Mouse (Mus musculus): Measurements from ENCODE around the gene Odc1. TPM values are rescaled to one million over a fixed set of nuclear protein-coding genes. Genes with fewer than 3 reads are reported as not detected.

The Odc1 gene
- polyA plus RNA-seq, 1 experiment from 2014 or later, result 113 TPM

- no peak overlapping the region for H3K4me3 ChIP-seq (ENCODE audit: low read length)
- no peaks in the 10 kb centered on the region for H3K4me1 ChIP-seq (ENCODE audit: control insufficient read depth, insufficient read depth, low read length)
- no peaks in the 10 kb centered on the region for H3K27me3 ChIP-seq (ENCODE audit: control insufficient read depth, insufficient read depth, low read length)
- WGBS, result 84% methylated on average over 7 of the region's 7 CpGs
- no peak overlapping the region for H3K27ac ChIP-seq (ENCODE audit: low read length)
- no peaks in the 10 kb centered on the region for H3K36me3 ChIP-seq (ENCODE audit: control insufficient read depth, insufficient read depth)
- H3K9me3 ChIP-seq (replicated peaks; ENCODE audit: control insufficient read depth, low read length), result no peaks in the 10 kb centered on the region; the same call in 1 of the 2 replicates
- no peak overlapping the region for H3K4me2 ChIP-seq (ENCODE audit: low read depth, low read length)
- no peak for ATAC-seq (replicated peaks; ENCODE audit: extremely low read depth, insufficient read depth, low FRiP score)
- no peak overlapping the region for H3K9ac ChIP-seq (ENCODE audit: low read length)
Observed at GRCm38 (mm10) chr12:17588906-17589612, 44.5 kb downstream of the Odc1 start.

GRCm38 (mm10) chr12:17591249-17591648 lies 46.7 kb downstream of the Odc1 start:
- H3K36me3 ChIP-seq (ENCODE audit: control insufficient read depth, insufficient read depth), result no peaks in the 10 kb centered on the region
- H3K4me1 ChIP-seq (ENCODE audit: control insufficient read depth, insufficient read depth, low read length), result no peaks in the 10 kb centered on the region
- H3K27ac ChIP-seq (ENCODE audit: low read length), result no peak overlapping the region
- 70% methylated on average over 4 of the region's 4 CpGs for WGBS
- H3K27me3 ChIP-seq (ENCODE audit: control insufficient read depth, insufficient read depth, low read length), result no peaks in the 10 kb centered on the region
- no peaks in the 10 kb centered on the region for H3K9me3 ChIP-seq (replicated peaks; ENCODE audit: control insufficient read depth, low read length)
- no peak overlapping the region for H3K9ac ChIP-seq (ENCODE audit: low read length)
- H3K4me2 ChIP-seq (ENCODE audit: low read depth, low read length), result no peak overlapping the region
- no peak overlapping the region for H3K4me3 ChIP-seq (ENCODE audit: low read length)
- no peak for ATAC-seq (replicated peaks; ENCODE audit: extremely low read depth, insufficient read depth, low FRiP score)

DNA sequence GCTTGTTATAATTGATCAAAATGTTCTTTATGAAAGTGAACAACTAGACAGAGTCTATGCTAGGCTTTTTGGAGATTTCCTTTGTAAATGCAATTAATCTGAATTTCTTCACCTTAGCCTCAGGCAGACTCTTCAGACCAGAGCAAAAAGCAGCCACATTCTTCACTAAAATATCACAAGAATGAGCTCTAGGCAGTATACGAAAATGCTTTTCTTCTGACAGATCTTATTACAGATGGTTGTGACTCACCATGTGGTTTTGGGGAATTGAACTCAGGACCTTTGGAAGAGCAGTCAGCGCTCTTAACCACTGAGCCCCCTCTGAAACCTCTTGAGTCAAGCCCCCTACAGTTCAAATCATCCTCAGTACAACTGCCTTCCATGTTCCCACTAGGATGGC lies 49.4 kb downstream of the Odc1 start:
- no peak for ATAC-seq (replicated peaks; ENCODE audit: extremely low read depth, insufficient read depth, low FRiP score)
- H3K4me3 ChIP-seq (ENCODE audit: low read length), result no peak overlapping the region
- 70% methylated on average over 2 of the region's 2 CpGs for WGBS
- H3K9ac ChIP-seq (ENCODE audit: low read length), result no peak overlapping the region
- no peak overlapping the region for H3K4me2 ChIP-seq (ENCODE audit: low read depth, low read length)
- no peaks in the 10 kb centered on the region for H3K4me1 ChIP-seq (ENCODE audit: control insufficient read depth, insufficient read depth, low read length)
- H3K27me3 ChIP-seq (ENCODE audit: control insufficient read depth, insufficient read depth, low read length), result no peaks in the 10 kb centered on the region
- no peaks in the 10 kb centered on the region for H3K36me3 ChIP-seq (ENCODE audit: control insufficient read depth, insufficient read depth)
- no peaks in the 10 kb centered on the region for H3K9me3 ChIP-seq (replicated peaks; ENCODE audit: control insufficient read depth, low read length)
- H3K27ac ChIP-seq (ENCODE audit: low read length), result no peak overlapping the region

- Histone ChIP-seq H3K36me3 (ENCODE audit: control insufficient read depth, insufficient read depth) (no peaks in the 10 kb centered on the region), H3K4me1 (ENCODE audit: control insufficient read depth, insufficient read depth, low read length) (no peaks in the 10 kb centered on the region), H3K9me3 (replicated peaks; ENCODE audit: control insufficient read depth, low read length) (no peaks in the 10 kb centered on the region), H3K4me2 (ENCODE audit: low read depth, low read length) (no peak overlapping the region), H3K27ac (ENCODE audit: low read length) (no peak overlapping the region), H3K27me3 (ENCODE audit: control insufficient read depth, insufficient read depth, low read length) (no peaks in the 10 kb centered on the region), H3K9ac (ENCODE audit: low read length) (no peak overlapping the region), H3K4me3 (ENCODE audit: low read length) (no peak overlapping the region)
- no peak for ATAC-seq (replicated peaks; ENCODE audit: extremely low read depth, insufficient read depth, low FRiP score)
- WGBS, result 73% methylated on average over 4 of the region's 4 CpGs
Observed at GRCm38 (mm10) chr12:17594701-17595100, 50.1 kb downstream of the Odc1 start.

- H3K36me3 ChIP-seq (ENCODE audit: control insufficient read depth, insufficient read depth), result no peaks in the 10 kb centered on the region
- 92% methylated on average over 1 of the region's 1 CpGs for WGBS
Observed at GRCm38 (mm10) chr12:17595166-17595565, 50.6 kb downstream of the Odc1 start.

More at GRCm38 (mm10) chr12:17595166-17595565, 50.6 kb downstream of the Odc1 start:
- H3K4me2 ChIP-seq (ENCODE audit: low read depth, low read length), result no peak overlapping the region
- no peak overlapping the region for H3K4me3 ChIP-seq (ENCODE audit: low read length)
- no peak overlapping the region for H3K9ac ChIP-seq (ENCODE audit: low read length)
- no peaks in the 10 kb centered on the region for H3K27me3 ChIP-seq (ENCODE audit: control insufficient read depth, insufficient read depth, low read length)
- H3K9me3 ChIP-seq (replicated peaks; ENCODE audit: control insufficient read depth, low read length), result no peaks in the 10 kb centered on the region
- no peak overlapping the region for H3K27ac ChIP-seq (ENCODE audit: low read length)
- H3K4me1 ChIP-seq (ENCODE audit: control insufficient read depth, insufficient read depth, low read length), result no peaks in the 10 kb centered on the region
- ATAC-seq (replicated peaks; ENCODE audit: extremely low read depth, insufficient read depth, low FRiP score), result no peak

Other genes with a start within 250 kb of the Odc1 start
- gene Atp6v1c2, start 215.4 kb upstream of the Odc1 start, polyA plus RNA-seq (2015; fragmentation: Nextera tagmentation; extraction: Ambion mirVana), result 0.46 and 0.70 TPM in 2 replicates
- 11.5 and 12.1 TPM in 2 replicates for gene Nol10, start 196.3 kb upstream of the Odc1 start, polyA plus RNA-seq (2015; fragmentation: Nextera tagmentation; extraction: Ambion mirVana)
- 32.7 and 33.4 TPM in 2 replicates for gene Hpcal1, start 146.1 kb downstream of the Odc1 start, polyA plus RNA-seq (2015; fragmentation: Nextera tagmentation; extraction: Ambion mirVana)

Data from heart, embryonic 16.5 days (tissue).